Mouse (Mus musculus): ENCODE results near the gene Cx3cr1. TPM values are rescaled to one million over a fixed set of nuclear protein-coding genes. Genes with fewer than 3 reads are reported as not detected.

Gene Cx3cr1
- polyA plus RNA-seq, 1 experiment from 2014 or later = 8.2 TPM

- WGBS = 78% methylated on average over 7 of the region's 7 CpGs
- no peaks in the 10 kb centered on the region for H3K27me3 ChIP-seq (ENCODE audit: insufficient read depth, poor library complexity, severe bottlenecking)
- H3K9me3 ChIP-seq = 0 out of 2 replicates have a peak, but pooled peaks cover 5% of the 10 kb centered on the region
- H3K4me1 ChIP-seq (replicated peaks) = peaks cover 13% of the 10 kb centered on the region
- H3K27ac ChIP-seq = no peak overlapping the region
- no peaks in the 10 kb centered on the region for H3K36me3 ChIP-seq
- H3K4me3 ChIP-seq = no peak overlapping the region
- DNase-seq (ENCODE audit: low spot score) = no peak
Measured at GRCm38 (mm10) chr9:120079901-120080300, 10.2 kb upstream of the Cx3cr1 start.

GRCm38 (mm10) chr9:120078241-120078640 lies 8.6 kb upstream of the Cx3cr1 start:
- no peak overlapping the region for H3K27ac ChIP-seq
- 0 out of 2 replicates have a peak, but pooled peaks cover 5% of the 10 kb centered on the region for H3K9me3 ChIP-seq
- no peak overlapping the region for H3K4me3 ChIP-seq
- no peaks in the 10 kb centered on the region for H3K36me3 ChIP-seq
- DNase-seq (ENCODE audit: low spot score) = no peak
- H3K4me1 ChIP-seq (replicated peaks) = peaks cover 10% of the 10 kb centered on the region
- WGBS = 76% methylated on average over 3 of the region's 3 CpGs
- no peaks in the 10 kb centered on the region for H3K27me3 ChIP-seq (ENCODE audit: insufficient read depth, poor library complexity, severe bottlenecking)

GRCm38 (mm10) chr9:120074516-120074915 lies 4.8 kb upstream of the Cx3cr1 start:
- H3K4me3 ChIP-seq = no peak overlapping the region
- H3K27me3 ChIP-seq (ENCODE audit: insufficient read depth, poor library complexity, severe bottlenecking) = no peaks in the 10 kb centered on the region
- H3K9me3 ChIP-seq = no peaks in the 10 kb centered on the region
- 89% methylated on average over 7 of the region's 7 CpGs for WGBS
- no peak for DNase-seq (ENCODE audit: low spot score)
- no peaks in the 10 kb centered on the region for H3K36me3 ChIP-seq
- H3K4me1 ChIP-seq (replicated peaks) = 0 out of 2 replicates have a peak, but pooled peaks cover 4% of the 10 kb centered on the region
- no peak overlapping the region for H3K27ac ChIP-seq

GRCm38 (mm10) chr9:120073169-120073568 lies 3.5 kb upstream of the Cx3cr1 start:
- no peaks in the 10 kb centered on the region; the same call in 1 of the 2 replicates for H3K27me3 ChIP-seq (ENCODE audit: insufficient read depth, poor library complexity, severe bottlenecking)
- 0 out of 2 replicates have a peak overlapping the region, but pooled peaks have one; percentile 16 for H3K27ac ChIP-seq
- 0 out of 2 replicates have a peak, but pooled peaks cover 4% of the 10 kb centered on the region for H3K4me1 ChIP-seq (replicated peaks)
- DNase-seq (ENCODE audit: low spot score) = peak; percentile 86
- H3K36me3 ChIP-seq = no peaks in the 10 kb centered on the region
- H3K4me3 ChIP-seq = no peak overlapping the region
- H3K9me3 ChIP-seq = no peaks in the 10 kb centered on the region
- 30% methylated on average over 3 of the region's 3 CpGs for WGBS

- no peak overlapping the region for H3K27ac ChIP-seq
- H3K36me3 ChIP-seq = no peaks in the 10 kb centered on the region
- H3K27me3 ChIP-seq (ENCODE audit: insufficient read depth, poor library complexity, severe bottlenecking) = no peaks in the 10 kb centered on the region; the same call in 1 of the 2 replicates
- no peaks in the 10 kb centered on the region for H3K9me3 ChIP-seq
- WGBS = 82% methylated on average over 2 of the region's 2 CpGs
- no peak for DNase-seq (ENCODE audit: low spot score)
- 0 out of 2 replicates have a peak, but pooled peaks cover 4% of the 10 kb centered on the region for H3K4me1 ChIP-seq (replicated peaks)
- no peak overlapping the region for H3K4me3 ChIP-seq
Measured at GRCm38 (mm10) chr9:120071251-120071650, 1.6 kb upstream of the Cx3cr1 start.

GRCm38 (mm10) chr9:120068047-120068446 lies 1.6 kb downstream of the Cx3cr1 start:
- Histone ChIP-seq H3K4me3 (no peak overlapping the region), H3K9me3 (no peaks in the 10 kb centered on the region), H3K36me3 (no peaks in the 10 kb centered on the region), H3K27ac (no peak overlapping the region), H3K4me1 (replicated peaks) (0 out of 2 replicates have a peak, but pooled peaks cover 1% of the 10 kb centered on the region), H3K27me3 (ENCODE audit: insufficient read depth, poor library complexity, severe bottlenecking) (no peaks in the 10 kb centered on the region; the same call in 1 of the 2 replicates)
- DNase-seq (ENCODE audit: low spot score) = no peak
- WGBS = 66% methylated on average over 10 of the region's 10 CpGs

GRCm38 (mm10) chr9:120067609-120068008 lies 2.1 kb downstream of the Cx3cr1 start:
- no peak overlapping the region for H3K27ac ChIP-seq
- H3K27me3 ChIP-seq (ENCODE audit: insufficient read depth, poor library complexity, severe bottlenecking) = no peaks in the 10 kb centered on the region; the same call in 1 of the 2 replicates
- no peaks in the 10 kb centered on the region for H3K9me3 ChIP-seq
- no peak overlapping the region for H3K4me3 ChIP-seq
- no peaks in the 10 kb centered on the region for H3K4me1 ChIP-seq (replicated peaks)
- 92% methylated on average over 2 of the region's 2 CpGs for WGBS
- DNase-seq (ENCODE audit: low spot score) = no peak
- H3K36me3 ChIP-seq = no peaks in the 10 kb centered on the region

- WGBS = 76% methylated on average over 4 of the region's 4 CpGs
- DNase-seq (ENCODE audit: low spot score) = no peak
- no peaks in the 10 kb centered on the region for H3K4me1 ChIP-seq (replicated peaks)
Measured at GRCm38 (mm10) chr9:120064317-120064716, 5.4 kb downstream of the Cx3cr1 start.

GRCm38 (mm10) chr9:120058730-120059129 lies 10.9 kb downstream of the Cx3cr1 start:
- Histone ChIP-seq H3K27ac (no peak overlapping the region), H3K4me1 (replicated peaks) (peaks cover 12% of the 10 kb centered on the region), H3K9me3 (no peaks in the 10 kb centered on the region), H3K36me3 (no peaks in the 10 kb centered on the region), H3K27me3 (ENCODE audit: insufficient read depth, poor library complexity, severe bottlenecking) (no peaks in the 10 kb centered on the region), H3K4me3 (no peak overlapping the region)
- DNase-seq (ENCODE audit: low spot score) = no peak
- WGBS = 81% methylated on average over 3 of the region's 3 CpGs

More at GRCm38 (mm10) chr9:120064317-120064716, 5.4 kb downstream of the Cx3cr1 start:
- Histone ChIP-seq H3K9me3 (no peaks in the 10 kb centered on the region), H3K4me3 (no peak overlapping the region), H3K36me3 (no peaks in the 10 kb centered on the region), H3K27me3 (ENCODE audit: insufficient read depth, poor library complexity, severe bottlenecking) (no peaks in the 10 kb centered on the region; the same call in 1 of the 2 replicates), H3K27ac (no peak overlapping the region)

GRCm38 (mm10) chr9:120056201-120056600 lies 13.5 kb downstream of the Cx3cr1 start:
- Histone ChIP-seq H3K9me3 (no peaks in the 10 kb centered on the region), H3K27ac (0 out of 2 replicates have a peak overlapping the region, but pooled peaks have one; percentile 14), H3K27me3 (ENCODE audit: insufficient read depth, poor library complexity, severe bottlenecking) (no peaks in the 10 kb centered on the region), H3K4me3 (no peak overlapping the region), H3K36me3 (no peaks in the 10 kb centered on the region), H3K4me1 (replicated peaks) (peaks cover 12% of the 10 kb centered on the region)
- no peak for DNase-seq (ENCODE audit: low spot score)
- WGBS = 85% methylated on average over 9 of the region's 9 CpGs

- Histone ChIP-seq H3K27me3 (ENCODE audit: insufficient read depth, poor library complexity, severe bottlenecking) (no peaks in the 10 kb centered on the region), H3K9me3 (no peaks in the 10 kb centered on the region), H3K36me3 (no peaks in the 10 kb centered on the region), H3K4me3 (no peak overlapping the region), H3K4me1 (replicated peaks) (peaks cover 12% of the 10 kb centered on the region), H3K27ac (peak overlapping the region; percentile 60)
- WGBS = 53% methylated on average over 8 of the region's 8 CpGs
- peak; percentile 21 for DNase-seq (ENCODE audit: low spot score)
Measured at GRCm38 (mm10) chr9:120054545-120055277, 15.0 kb downstream of the Cx3cr1 start.

GRCm38 (mm10) chr9:120049407-120049806 lies 20.3 kb downstream of the Cx3cr1 start:
- WGBS = 88% methylated on average over 3 of the region's 3 CpGs
- no peak overlapping the region for H3K4me3 ChIP-seq

GRCm38 (mm10) chr9:120048495-120048894 lies 21.2 kb downstream of the Cx3cr1 start:
- DNase-seq (ENCODE audit: low spot score) = no peak
- Histone ChIP-seq H3K27ac (no peak overlapping the region), H3K36me3 (no peaks in the 10 kb centered on the region), H3K9me3 (no peaks in the 10 kb centered on the region), H3K4me1 (replicated peaks) (peaks cover 6% of the 10 kb centered on the region; the same call in 1 of the 2 replicates), H3K27me3 (ENCODE audit: insufficient read depth, poor library complexity, severe bottlenecking) (no peaks in the 10 kb centered on the region), H3K4me3 (no peak overlapping the region)
- 86% methylated on average over 6 of the region's 6 CpGs for WGBS

More at GRCm38 (mm10) chr9:120049407-120049806, 20.3 kb downstream of the Cx3cr1 start:
- Histone ChIP-seq H3K36me3 (no peaks in the 10 kb centered on the region), H3K4me1 (replicated peaks) (no peaks in the 10 kb centered on the region; the same call in 1 of the 2 replicates), H3K27ac (no peak overlapping the region), H3K9me3 (no peaks in the 10 kb centered on the region), H3K27me3 (ENCODE audit: insufficient read depth, poor library complexity, severe bottlenecking) (no peaks in the 10 kb centered on the region)
- no peak for DNase-seq (ENCODE audit: low spot score)

Data from hindbrain, embryonic 10.5 days (tissue).